Mouse (Mus musculus): ENCODE data around the gene Gfod2.

- no peak for TF ChIP-seq CTCF (IDR thresholded peaks at IDR 0.05; ENCODE audit: low read depth, low read length)
- TF ChIP-seq POLR2A (IDR thresholded peaks at IDR 0.05; ENCODE audit: insufficient read depth, low read length), result peak; percentile 35
These were observed at the start of gene Gfod2 for GRCm38 (mm10) chr8:105758277-105759108.

All from ES-Bruce4 (cell line).